Mouse (Mus musculus): Measurements from ENCODE around the gene Yy1.

DNA sequence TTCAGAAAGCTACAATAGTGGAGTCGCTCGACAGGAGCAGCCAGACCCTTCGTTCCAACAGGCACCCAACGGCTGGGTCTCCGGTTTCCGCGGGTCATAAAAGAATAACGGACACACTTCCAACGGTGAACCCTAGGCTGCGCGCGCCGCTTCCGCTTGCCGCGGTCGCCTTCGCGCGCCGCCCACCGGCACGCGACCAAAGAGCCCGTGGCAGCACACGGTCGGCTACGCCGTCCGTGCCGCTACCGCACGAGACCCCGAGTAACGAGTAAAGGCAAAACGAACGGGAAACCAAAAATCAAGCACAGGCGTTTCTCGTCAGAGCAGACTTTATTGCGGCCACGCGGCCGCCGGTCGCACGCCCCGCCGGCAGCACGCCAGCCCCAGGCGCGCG lies 624 bp upstream of the Yy1 start:
- TF ChIP-seq GATA1 (IDR thresholded peaks at IDR 0.05; ENCODE audit: borderline replicate concordance, low read length): no peak
- TF ChIP-seq FLI1 (IDR thresholded peaks at IDR 0.05; ENCODE audit: low read length): no peak

Measured in megakaryocyte, embryonic 14.5 days (primary cell).